Mouse (Mus musculus): Measurements from ENCODE around the gene Prpf19.

Gene Prpf19

DNA sequence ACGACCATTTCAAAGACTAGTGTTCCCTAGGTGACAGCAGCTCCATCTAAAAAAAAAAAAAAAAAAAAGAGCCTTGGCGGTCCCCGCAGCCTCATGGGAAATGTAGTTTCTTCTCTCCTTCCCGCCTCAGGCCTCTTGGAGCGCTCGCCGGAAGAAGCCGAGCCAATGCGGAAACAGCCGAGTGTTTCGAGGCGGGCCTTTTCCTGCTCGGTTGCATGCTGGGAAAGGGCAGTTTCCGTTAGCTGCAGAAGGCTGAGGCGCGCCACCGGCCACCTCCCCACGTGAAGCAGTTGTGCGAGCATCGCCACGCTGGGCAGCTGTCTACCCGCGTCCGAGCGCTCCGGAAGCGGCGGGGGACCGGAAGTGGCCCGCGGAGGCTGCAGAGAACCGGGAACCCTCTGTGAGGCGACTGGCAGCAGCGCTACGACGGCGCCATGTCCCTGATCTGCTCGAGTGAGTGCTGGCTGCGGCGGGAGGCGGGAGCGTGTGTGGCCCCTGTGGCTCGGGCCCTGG is at the start of gene Prpf19:
TSS of gene Prpf19 (plus strand) at position 216 of the 513 bp plus-strand sequence.
- in situ Hi-C loops (cut with MseI, MboI), result no loop called here

DNA sequence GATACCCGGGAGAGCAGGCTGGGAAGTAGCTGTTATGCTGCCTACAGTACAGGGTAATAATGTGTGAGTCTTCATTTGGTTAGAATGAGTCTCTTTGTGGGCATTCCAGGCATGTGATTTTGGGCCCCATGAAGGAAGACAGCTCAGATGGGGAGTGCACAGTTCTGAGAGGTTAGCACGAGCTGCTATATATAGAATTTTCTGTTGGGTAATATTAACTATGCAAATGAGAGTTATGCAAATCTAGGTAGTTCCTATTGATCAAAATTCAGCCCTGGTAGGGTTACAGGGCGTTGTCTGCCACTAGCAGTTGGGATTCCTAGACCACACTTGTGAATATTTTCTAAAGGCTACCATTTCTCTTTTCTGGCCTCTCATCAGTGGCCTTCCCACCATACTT is 49.6 kb upstream of the Prpf19 start:
- in situ Hi-C loops (cut with MseI, MboI), result no loop called here

DNA sequence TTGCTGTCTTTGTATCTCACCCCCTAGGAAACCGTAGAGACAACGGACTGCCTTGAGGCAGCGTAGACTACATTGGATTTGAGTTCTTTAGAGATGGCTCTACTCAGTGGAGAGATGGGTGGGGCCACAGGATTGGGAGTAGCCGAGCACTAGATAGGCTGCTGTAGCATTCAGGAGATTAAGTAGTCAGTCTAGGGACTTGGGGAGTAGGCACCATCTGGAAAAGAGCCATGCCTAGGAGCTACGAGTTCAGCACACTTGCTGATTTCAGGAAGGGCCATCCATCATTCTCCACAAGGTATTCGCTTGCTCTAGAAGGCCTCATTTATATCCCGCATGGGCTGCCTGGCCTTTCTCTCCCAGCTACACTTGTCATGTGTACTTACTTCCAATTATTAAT is 48.9 kb upstream of the Prpf19 start:
- in situ Hi-C loops (cut with MseI, MboI), result no loop called here

DNA sequence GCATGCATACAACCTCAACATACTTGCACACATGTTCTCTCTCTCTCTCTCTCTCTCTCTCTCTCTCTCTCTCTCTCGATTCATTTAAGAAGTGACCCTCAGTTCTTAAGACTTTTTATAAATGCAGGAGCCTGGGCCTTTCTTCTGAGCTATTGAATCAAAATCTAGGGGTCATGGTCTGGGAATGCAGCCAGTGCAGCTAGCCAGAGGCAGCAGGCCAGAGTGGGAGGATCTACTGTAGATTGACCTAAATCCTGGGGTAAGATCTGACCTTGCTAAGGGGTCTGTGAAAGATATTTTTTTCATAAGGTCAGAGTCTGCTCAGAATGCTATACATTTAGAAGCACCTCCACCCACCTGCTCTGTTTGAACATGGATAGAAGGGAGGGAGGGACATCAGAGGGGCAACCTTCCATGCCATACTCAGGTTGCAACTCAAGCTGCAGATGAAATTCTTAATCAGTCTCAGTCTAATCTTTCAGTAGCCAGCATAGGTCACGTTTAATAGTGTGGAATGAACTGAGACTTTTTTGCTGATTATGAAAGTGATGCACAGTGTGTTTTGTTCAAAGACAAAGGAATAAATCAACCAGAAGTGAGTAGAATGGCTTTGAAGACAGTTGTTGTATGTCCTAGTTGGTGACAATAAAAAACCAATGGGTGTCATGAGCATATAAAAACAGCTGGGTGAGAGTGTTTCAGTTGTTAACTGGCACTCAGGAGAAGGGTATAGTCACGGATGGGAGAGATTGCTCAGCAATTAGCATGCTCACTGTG is 47.5 kb upstream of the Prpf19 start:
- in situ Hi-C loops (cut with MseI, MboI), result no loop called here

DNA sequence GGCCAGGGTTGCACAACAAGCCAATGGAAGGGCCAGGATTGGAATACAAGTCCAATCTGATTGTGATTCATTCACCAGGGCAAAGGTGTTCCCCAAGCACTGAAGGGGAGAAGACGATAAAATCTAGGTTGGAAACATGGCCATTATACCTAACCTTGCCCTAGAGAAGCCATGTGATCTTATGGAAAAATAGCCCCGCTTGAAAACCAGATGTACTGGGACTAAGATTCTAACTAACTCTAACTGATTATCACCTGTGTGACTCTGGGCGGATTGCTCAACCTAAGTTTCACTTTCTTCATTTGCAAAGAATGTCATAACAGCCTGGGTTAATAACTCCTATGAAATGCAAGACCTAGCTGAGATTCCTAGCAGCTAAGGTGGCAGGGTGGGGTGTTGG is 39.6 kb upstream of the Prpf19 start:
- in situ Hi-C loops (cut with MseI, MboI), result no loop called here

DNA sequence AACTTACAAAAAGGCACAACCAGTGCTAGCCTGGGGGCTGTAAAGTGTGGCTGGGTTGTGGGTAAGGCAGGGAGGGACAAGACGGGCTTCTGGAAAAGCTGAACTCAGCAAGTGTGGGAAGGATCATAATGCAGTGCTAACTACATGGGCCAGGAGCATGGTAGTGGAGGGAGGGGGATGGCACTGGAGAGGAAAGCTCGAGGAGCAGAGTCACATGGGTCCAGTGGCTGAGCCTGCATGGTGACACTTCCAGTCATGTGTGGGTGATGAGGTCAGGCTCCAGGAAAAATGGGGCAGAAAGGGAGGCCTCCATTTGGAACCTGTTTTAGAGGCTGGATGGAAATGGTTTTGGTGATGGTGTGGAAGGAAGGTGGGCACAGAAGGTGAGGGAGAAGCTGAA is 38.5 kb upstream of the Prpf19 start:
- in situ Hi-C loops (cut with MseI, MboI), result no loop called here

DNA sequence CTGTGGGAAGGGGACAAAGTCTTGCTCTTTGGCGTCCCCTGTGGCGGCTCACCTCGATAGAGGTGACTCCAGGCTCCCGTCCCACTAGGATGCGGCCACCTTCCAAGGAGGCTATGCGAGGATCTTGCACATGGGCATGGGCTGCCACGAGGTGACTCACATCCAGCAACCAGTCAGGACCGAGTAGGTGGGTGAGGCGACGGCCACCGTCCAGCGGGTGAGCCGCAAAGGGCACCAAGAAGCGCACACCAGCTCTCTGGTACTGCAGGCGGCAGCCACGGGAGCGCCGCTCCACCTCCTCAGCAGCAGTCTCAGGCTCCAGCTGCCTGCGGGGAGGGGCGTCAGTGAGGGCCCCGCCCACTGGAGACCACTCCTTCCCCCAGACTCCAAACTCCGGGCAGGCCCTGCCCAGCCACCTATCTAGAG is 34.9 kb upstream of the Prpf19 start:
- in situ Hi-C loops (cut with MseI, MboI), result no loop called here

DNA sequence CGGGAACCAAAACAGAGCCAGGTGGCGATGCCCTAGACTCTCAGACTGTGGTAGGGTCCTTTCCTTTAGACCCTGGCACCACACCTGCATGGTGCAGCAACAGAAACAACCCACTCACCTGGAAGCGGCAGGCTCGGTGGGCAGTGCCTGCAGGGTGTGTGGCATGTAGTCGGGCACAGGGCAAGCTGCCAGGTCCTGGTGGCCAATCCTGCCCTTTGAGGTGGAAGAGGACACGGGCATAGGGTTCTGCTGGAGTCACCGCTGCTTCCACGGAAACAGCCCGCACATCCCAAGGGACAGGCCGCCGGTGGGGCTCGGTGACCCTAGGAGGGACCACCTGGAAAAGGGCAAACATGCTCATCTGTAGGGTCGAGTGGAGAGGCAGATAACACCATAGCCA is 28.7 kb upstream of the Prpf19 start:
- in situ Hi-C loops (cut with MseI, MboI), result no loop called here

DNA sequence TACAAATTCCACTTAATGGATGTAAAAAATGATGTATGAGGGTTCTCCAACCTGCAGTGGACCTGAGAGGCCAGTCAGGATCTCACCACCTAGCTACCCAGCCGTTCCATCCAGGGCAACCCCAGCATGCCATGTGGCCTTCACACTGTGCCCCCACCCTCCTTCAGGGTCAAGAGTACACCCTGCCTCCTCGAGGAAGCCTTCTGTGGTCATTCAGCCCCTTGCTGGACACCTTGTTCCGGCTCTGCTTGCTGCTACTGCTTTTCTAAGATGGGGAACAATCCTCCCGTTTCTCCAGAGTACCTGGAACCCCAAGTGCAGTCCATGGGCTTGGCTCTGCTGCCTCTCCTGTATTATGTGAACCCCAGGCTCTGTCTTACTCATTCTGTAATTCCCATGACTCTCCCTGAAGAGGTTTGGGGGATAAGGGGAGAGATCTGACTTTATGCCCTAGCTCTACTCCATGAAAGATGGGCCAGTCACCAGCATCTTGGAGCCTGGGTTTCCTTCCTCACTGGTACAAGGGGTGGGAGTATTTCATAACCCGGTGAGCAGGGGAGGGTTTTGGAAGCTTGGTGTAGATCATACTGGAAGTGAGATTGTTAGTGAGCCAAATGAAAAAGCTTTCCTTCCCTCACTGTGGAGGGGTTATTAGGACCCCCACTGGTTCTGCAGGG is 26.9 kb upstream of the Prpf19 start:
- in situ Hi-C loops (cut with MseI, MboI), result no loop called here

DNA sequence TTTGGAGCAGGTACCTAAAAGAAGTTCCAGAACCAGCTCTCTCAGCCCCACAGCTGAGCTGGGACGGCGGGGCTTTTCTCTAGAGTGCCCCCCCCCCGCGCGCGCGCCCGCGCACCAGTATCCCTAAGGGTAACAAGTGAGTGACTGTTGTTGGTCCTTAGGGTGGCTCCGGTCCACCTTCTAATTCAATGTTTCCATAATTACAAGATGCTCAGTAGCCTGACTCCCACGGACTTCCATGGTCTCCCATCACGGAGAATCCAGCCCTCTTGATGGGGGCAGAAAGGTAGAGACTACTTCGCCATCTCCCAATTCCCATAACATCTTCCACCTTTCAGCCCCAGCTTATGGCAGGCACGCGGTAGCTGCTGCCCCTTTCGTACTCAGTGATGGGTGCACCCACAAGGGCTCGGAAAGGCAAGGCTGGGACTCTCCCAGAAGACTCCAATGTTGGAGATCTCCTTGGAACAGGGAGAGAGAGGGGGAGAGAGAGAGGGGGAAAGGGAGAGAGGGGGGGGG is 26.3 kb upstream of the Prpf19 start:
- in situ Hi-C loops (cut with MseI, MboI), result no loop called here

DNA sequence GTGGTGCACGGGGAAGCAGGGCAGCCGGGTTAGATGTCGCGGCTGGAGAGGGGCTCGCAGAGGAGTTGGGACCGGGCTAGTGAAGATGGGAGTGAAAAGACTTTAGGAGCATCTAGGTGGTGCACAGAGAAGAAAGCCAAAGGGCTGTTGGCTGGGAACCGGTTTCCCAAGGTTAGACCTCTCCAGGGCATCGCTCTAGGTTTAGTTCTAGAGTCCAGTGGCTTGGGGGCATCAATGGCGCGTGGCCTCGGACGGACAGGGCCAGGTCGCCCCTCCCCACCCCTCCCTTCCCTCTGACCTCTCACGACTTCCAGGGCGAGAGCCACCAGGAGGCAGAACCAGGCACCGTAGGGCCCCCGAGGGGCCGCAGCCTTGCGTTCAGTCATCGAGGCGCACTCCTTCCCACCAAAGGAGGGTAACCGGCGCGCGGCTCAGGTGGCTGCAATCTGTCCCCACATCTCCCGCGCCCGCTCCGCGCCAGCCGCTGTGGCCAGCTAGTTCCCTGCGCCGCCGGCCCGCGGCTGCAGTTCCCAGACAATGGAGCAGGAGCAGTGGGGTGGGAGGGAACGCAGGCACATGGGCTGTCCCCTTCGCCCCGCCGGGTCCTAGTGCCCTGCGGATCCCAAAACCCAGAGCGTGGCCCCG is 25.7 kb upstream of the Prpf19 start:
- in situ Hi-C loops (cut with MseI, MboI), result no loop called here

DNA sequence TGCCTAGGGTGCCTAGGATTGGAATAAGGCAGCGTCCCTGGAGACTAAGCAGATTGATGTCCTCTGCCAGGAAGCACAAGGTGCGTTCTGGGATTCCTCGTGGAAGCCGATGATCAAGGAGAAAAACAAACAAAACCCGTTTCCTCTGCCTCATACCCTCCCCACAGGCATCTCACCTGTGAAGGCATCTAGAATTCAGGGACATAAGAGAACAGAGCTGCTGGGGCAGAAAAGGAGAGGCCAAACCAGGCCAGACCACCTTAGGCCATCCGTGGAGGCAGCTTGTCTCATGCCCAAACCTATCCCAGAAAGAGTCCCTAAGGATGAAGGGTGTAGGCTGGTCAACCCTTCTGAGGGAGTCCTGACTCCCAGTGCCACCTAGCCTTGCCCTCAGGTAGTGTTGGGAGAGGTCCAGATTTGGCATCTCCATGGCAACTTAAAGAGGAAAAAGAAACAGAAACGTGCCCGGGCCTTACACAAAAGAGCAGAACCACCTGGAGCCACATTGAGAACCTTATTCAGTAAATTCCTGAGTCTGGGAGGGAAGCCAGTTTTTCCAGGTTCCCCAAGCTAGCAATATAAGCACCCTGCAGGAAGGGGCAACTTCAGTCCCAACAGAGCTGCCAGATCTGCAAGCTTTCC is 25.0 kb upstream of the Prpf19 start, which contains the start of gene Tmem132a:
TSS of gene Tmem132a (minus strand) at position 55 of the 642 bp plus-strand sequence.
- in situ Hi-C loops (cut with MseI, MboI), result no loop called here

DNA sequence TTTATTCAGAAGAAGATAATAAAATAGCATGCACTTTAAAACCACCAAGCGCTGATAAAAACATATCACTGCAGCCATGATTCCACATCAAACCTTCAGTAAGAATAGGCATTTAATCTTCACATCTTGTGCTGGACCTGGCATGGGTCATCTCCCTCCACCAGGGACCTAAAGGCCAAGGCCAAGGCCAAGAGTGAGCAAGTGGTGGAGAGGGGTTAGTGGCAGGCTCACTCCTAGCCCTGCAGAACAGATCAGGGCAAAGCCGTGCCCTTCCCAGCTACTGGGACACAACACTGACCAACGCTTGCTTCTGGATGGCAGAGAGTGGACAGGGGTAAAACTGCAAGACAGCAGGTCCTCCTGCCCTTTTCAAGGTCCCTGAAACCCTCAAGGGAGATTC is 24.4 kb upstream of the Prpf19 start:
- in situ Hi-C loops (cut with MseI, MboI), result no loop called here

DNA sequence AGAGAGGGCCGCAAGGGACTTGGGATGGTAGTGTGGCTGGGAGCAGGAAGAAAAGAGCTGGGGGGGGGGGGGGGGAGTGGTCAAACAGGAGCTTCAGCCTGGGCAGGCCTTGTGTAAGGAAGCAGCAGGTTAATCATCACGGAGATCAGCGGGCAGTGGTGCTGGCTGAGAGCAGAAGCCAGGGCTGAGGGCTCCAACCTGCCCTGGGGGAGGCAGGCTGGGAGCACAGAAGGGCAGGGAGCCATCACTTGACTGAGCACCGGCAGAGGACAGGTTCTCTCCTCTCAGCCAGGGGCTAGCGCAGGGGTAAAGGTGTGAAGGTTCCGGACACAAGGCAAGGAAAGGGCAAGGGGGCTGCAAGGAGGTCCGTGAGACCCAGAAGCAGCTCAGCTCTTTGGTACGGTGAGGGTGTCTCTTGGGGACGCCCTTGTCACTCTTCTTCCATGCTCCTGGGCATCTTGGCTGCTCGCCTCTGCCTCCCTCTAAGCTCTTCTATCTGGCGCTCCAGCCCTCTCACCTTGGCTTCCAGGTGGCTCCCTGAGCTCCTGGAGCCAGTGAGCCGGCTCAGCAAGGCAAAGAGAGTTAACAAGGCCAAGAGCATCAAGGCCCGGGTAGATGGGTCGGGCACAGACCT is 23.6 kb upstream of the Prpf19 start:
- in situ Hi-C loops (cut with MseI, MboI), result no loop called here

DNA sequence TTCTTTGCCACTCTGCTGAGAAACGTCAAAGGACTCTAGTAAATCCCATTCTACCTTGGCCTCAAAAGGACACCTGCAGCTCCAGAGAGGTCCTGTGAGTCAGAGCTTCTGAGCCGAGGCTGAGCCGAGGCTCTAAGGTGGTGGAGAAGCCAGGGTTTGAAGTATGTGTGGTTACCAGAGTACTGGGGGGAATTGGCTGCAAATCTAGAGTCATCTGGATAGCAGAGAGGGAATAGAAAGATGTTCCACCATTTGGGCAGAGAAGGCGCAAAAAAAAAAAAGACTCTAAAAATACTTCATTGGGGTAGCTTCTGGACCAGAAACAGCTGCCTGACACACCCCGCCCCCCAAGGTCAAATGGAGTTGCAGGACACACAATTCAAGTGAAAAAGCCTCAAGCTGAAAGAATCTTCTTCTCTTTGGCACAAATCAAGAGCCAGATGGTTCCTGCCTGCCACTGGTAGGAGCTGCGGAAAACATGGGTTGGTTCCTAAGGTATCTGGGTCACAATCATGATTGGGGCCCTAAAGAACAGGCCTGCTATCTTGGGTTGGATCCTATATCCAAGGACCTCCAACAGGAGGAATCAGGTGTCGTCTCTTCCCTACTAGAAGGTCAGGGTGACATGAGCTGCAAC is 16.7 kb upstream of the Prpf19 start:
- in situ Hi-C loops (cut with MseI, MboI), result no loop called here

DNA sequence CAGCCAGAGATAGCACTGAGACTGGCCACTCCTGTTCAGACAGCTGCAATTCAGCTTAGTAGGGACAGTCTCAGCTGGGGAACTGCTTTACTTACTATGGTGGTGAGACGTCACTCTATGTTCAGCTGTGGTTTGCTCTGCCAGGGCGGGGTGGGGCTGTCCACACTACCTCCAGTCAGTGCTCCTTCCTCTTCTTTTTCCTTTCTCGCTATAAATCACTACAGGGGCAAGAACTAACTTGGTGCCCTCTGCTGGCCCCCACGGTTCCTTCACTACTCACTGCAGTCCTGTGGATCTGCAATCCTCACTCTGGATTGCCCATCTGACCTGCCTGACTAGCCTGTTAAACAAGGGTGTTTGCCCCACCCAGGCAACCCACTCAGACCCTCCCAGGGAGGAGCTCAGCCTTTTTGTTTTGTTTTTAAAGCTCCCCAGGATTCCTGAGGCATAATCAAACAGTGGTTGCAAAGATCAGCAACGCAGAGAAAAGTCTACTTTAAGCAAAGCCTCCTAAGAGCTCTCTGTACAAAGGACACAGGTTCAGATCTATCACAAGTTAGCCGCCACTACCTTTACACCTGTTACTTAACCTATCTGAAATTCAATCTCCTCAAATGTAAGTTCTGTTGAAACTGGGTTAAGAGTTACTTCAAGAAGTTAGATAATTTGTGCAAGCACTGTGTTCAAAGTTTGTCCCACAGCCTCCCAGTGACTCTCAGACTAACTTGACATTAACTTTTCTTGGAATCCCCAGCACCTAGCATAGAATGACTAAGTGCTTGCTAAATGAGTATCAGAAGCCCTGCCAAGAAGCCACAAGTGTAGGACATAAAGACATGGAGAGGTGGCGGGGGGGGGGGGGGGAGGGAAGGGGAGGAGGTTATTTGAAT is 14.7 kb upstream of the Prpf19 start:
- in situ Hi-C loops (cut with MseI, MboI), result no loop called here

DNA sequence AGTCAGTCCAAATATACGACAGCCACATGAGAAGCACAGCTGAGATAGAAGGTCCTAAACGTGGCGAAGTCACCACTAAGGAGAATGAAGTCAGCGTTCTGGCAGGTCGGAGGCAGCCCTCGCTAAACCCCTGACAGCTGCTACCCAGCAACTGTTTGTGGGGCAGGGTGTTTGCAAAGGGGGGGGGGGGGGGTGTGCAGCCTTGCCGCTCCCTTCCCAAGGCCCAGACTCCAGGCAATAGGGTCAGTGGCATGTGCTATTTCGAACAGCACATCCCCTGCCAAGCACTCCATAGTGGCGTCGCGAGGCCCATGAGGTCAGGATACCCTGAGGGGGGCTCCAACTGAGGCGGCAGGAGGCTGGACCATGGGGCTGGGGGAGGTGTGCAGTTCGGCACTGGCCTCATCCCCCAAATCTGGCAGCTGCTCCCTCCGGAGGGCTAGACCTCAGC is 14.0 kb upstream of the Prpf19 start:
- in situ Hi-C loops (cut with MseI, MboI), result no loop called here

DNA sequence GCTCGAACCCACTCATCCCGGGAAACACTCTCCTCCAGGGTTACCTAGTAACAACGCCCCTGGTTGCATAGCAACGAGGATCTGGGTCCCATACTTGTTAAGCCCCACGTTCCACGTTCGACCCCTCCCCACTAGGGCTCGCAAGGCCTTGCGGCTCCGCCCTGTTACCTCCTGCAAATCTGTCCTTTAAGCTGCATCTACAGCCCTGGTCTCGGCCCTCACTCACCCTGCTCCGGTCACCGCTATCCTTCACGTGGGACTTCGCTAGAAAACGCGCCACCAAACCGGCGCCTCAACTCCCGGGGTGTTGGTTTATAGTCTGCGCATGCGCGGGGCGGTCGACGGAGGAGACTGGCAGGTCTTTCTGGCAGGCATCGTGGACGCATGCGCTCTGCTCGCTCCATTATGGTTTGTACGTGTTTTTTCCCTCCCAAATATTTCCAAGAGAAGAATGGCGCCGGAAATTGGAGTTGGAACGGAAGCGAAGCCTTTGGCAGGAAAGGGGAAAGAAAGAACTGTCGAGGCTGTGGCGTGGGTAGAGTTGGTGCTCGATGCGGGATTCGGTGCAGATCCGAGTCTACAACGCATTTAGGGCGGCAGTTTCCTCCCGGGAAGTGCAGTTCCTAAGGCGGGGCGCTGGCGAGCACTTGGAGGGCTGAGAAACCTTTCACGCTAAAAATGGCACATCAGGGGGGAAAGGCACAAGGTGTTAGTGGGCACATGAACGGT is 13.4 kb upstream of the Prpf19 start, which contains the start of gene Tmem109:
TSS of gene Tmem109 (minus strand) at position 576 of the 729 bp plus-strand sequence.
- in situ Hi-C loops (cut with MseI, MboI), result no loop called here

DNA sequence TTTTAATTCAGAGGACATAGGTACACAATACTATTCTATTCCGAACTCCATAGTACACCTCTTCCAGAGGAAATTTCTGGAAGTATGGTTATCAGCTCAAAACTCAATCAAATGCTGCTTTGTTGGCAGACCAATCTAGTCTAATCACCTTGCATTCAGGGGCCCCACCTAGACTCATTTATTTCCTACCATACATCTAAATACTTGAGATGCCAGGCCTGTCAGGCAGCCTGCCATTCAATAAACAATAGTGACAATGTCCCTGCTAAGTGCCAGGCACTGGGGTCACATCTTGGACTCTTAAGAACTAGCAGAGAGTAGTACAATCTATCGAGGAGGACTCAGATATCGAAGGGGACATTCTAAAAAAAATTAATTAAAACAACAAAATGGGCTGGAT is 2.8 kb upstream of the Prpf19 start:
- in situ Hi-C loops (cut with MseI, MboI), result no loop called here
